Mouse (Mus musculus) embryonic facial prominence, embryonic 12.5 days (tissue): ENCODE measurements at regions not wholly inside any gene's neighbourhood (a gene's known extent, or its start where the extent isn't known, plus 50 kb on each side); places are given as distances from the start of the nearest gene placed in this dataset.

Source experiments
- ATAC-seq: fragments of 200-750 bp; cut with Nextera tagmentation; 2 replicates; pipeline ENCODE4 v1.8.0; 2017; ENCODE audit not compliant: insufficient number of reproducible peaks, insufficient read depth, low FRiP score, low TSS enrichment
- H3K27ac ChIP-seq: fragments of 300-500 bp; sonication (generic); 2 replicates; pipeline ENCODE4 v1.5.1; 2016; ENCODE audit warnings: mild to moderate bottlenecking
- H3K27me3 ChIP-seq: fragments of 300-500 bp; sonication (generic); 2 replicates; pipeline ENCODE4 v1.6.1; 2016; ENCODE audit warnings: mild to moderate bottlenecking, moderate library complexity
- H3K36me3 ChIP-seq: fragments of 300-500 bp; sonication (generic); 2 replicates; pipeline ENCODE4 v1.6.1; 2016; ENCODE audit warnings: mild to moderate bottlenecking
- H3K4me1 ChIP-seq: fragments of 300-500 bp; sonication (generic); 2 replicates; pipeline ENCODE4 v1.6.1; 2016
- H3K4me2 ChIP-seq: fragments of 300-500 bp; sonication (generic); replicated peaks from 2 replicates; pipeline ENCODE4 v1.6.1; 2016; ENCODE audit warnings: mild to moderate bottlenecking, moderate library complexity
- H3K4me3 ChIP-seq: fragments of 300-500 bp; sonication (generic); 2 replicates; pipeline ENCODE4 v1.5.1; 2016; ENCODE audit warnings: mild to moderate bottlenecking
- H3K9ac ChIP-seq: fragments of 300-500 bp; sonication (generic); 2 replicates; pipeline ENCODE4 v1.6.1; 2016; ENCODE audit warnings: mild to moderate bottlenecking, moderate library complexity
- H3K9me3 ChIP-seq: fragments of 300-500 bp; sonication (generic); 2 replicates; pipeline ENCODE4 v1.6.1; 2016; ENCODE audit warnings: mild to moderate bottlenecking, moderate library complexity
- WGBS: fragments of 180-500 bp; shearing (Covaris S2); methylation state at CpG from one replicate; pipeline ENCODE4 v1.1.7; 2016; 5-methylcytosine and 5-hydroxymethylcytosine counted together

- Histone ChIP-seq H3K36me3 (no peaks in the 10 kb centered on the region), H3K9ac (no peak overlapping the region), H3K27ac (no peak overlapping the region), H3K9me3 (no peaks in the 10 kb centered on the region), H3K27me3 (no peaks in the 10 kb centered on the region), H3K4me1 (no peaks in the 10 kb centered on the region; the same call in 1 of the 2 replicates), H3K4me2 (no peak overlapping the region), H3K4me3 (no peak overlapping the region)
- no peak for ATAC-seq
- 89% methylated on average over 2 of the region's 2 CpGs for WGBS
Measured at GRCm38 (mm10) chr14:74112603-74113002, 451.6 kb downstream of the Gm21750 start.

- no peaks in the 10 kb centered on the region for H3K9me3 ChIP-seq
- no peak overlapping the region for H3K27ac ChIP-seq
- no peaks in the 10 kb centered on the region for H3K36me3 ChIP-seq
- no peak overlapping the region for H3K9ac ChIP-seq
- ATAC-seq: no peak
- no peaks in the 10 kb centered on the region for H3K27me3 ChIP-seq
- H3K4me2 ChIP-seq: no peak overlapping the region
- 58% methylated on average over 5 of the region's 5 CpGs for WGBS
- no peak overlapping the region for H3K4me3 ChIP-seq
- H3K4me1 ChIP-seq: no peaks in the 10 kb centered on the region; the same call in 1 of the 2 replicates
Measured at GRCm38 (mm10) chr14:74113116-74113515, 452.1 kb downstream of the Gm21750 start.

DNA sequence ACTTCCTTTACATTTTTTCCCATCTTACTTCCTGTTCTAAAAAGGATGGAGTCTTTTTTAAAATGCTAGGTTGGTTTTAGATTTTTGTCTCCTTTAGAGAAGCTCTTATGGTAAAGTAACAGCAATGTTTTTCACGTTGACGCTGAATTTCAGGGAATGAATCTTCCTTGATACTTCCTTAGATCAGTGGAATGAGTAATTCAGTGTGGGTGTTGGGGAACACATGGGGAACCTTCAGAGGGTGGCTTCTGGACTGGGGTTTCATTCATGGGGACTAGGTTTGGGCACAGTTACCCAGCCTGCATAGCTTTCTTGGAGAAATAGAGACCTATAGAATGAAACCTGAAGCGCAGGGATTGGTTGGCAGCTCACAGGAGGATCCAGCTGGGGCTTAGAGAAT is 452.5 kb downstream of the Gm21750 start:
- ATAC-seq: no peak
- no peak overlapping the region for H3K9ac ChIP-seq
- 75% methylated on average over 3 of the region's 3 CpGs for WGBS

GRCm38 (mm10) chr14:74117686-74118085 is 456.7 kb downstream of the Gm21750 start:
- no peak overlapping the region for H3K4me2 ChIP-seq
- H3K9me3 ChIP-seq: no peaks in the 10 kb centered on the region
- no peaks in the 10 kb centered on the region for H3K27me3 ChIP-seq
- WGBS: 78% methylated on average over 2 of the region's 2 CpGs
- H3K4me1 ChIP-seq: no peaks in the 10 kb centered on the region; the same call in 1 of the 2 replicates
- no peak overlapping the region for H3K9ac ChIP-seq
- no peak overlapping the region for H3K27ac ChIP-seq
- H3K36me3 ChIP-seq: no peaks in the 10 kb centered on the region
- no peak for ATAC-seq
- no peak overlapping the region for H3K4me3 ChIP-seq

More for the DNA sequence above, 452.5 kb downstream of the Gm21750 start:
- Histone ChIP-seq H3K4me2 (no peak overlapping the region), H3K27me3 (no peaks in the 10 kb centered on the region), H3K4me1 (no peaks in the 10 kb centered on the region; the same call in 1 of the 2 replicates), H3K9me3 (no peaks in the 10 kb centered on the region), H3K36me3 (no peaks in the 10 kb centered on the region), H3K4me3 (no peak overlapping the region), H3K27ac (no peak overlapping the region)

GRCm38 (mm10) chr14:74145202-74145700 is 484.2 kb downstream of the Gm21750 start:
- ATAC-seq: no peak
- no peaks in the 10 kb centered on the region for H3K36me3 ChIP-seq
- no peak overlapping the region for H3K4me3 ChIP-seq
- no peak overlapping the region for H3K27ac ChIP-seq
- H3K4me1 ChIP-seq: no peaks in the 10 kb centered on the region
- H3K9ac ChIP-seq: no peak overlapping the region
- WGBS: 83% methylated on average over 4 of the region's 4 CpGs
- H3K9me3 ChIP-seq: no peaks in the 10 kb centered on the region
- no peaks in the 10 kb centered on the region for H3K27me3 ChIP-seq
- no peak overlapping the region for H3K4me2 ChIP-seq

DNA sequence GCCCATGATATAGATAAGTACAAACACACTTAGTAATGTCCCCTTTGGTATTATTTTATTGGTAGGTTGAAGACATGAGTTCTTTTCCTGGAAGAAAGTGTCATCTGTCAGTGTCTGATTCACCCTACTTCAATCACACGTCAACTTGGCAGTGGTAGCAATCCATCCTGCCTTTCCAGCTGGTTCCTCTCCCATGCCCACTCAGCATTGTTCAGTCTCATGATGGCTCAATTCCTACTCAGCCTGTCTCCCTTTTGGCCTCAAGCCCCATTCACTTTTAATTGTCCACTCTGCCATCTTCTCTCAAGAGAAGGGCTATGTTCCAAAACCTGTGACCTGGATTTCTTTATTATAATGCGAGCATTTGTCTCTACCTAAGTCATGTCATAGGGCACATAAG is 474.4 kb upstream of the Htr2a start:
- H3K4me3 ChIP-seq: no peak overlapping the region
- H3K27me3 ChIP-seq: no peaks in the 10 kb centered on the region
- no peak overlapping the region for H3K27ac ChIP-seq
- H3K4me1 ChIP-seq: no peaks in the 10 kb centered on the region
- no peak overlapping the region for H3K4me2 ChIP-seq
- no peak for ATAC-seq
- H3K9ac ChIP-seq: no peak overlapping the region
- WGBS: 74% methylated on average over 2 of the region's 2 CpGs
- no peaks in the 10 kb centered on the region for H3K9me3 ChIP-seq
- H3K36me3 ChIP-seq: no peaks in the 10 kb centered on the region

DNA sequence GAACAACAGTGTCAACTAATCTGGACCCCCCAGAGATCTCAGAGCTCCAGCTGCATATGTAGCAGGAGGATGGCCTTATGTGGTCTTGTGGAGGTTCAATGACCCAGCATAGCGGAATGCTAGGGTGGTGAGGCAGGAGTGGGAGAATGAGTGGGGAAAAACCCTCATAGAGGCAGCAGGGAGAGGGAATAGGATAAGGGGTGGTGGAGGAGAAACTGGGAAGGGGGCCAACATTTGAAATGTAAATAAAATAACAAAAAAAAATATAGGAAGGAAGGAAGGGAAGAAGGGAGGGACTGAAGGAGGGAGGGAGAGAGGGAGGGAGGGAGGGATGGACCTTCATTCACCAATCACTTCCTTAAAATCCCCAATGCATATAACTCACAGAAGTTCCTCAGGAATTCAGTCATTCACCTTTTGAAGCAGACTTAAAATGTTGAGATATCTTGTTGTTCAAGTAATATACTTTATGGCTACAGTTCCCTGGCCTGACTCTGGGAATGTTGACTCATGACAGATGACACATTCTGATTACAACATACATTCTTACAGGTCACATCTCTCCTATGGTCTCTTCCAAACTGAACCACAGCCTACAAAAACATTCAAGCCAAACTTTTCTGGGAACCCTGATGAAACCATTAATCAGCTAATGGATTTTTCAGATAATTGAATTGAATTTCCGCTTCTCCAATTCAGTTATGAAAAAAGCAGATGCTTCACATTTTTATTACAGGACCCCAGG is 471.3 kb upstream of the Htr2a start:
- Histone ChIP-seq H3K9ac (no peak overlapping the region), H3K9me3 (no peaks in the 10 kb centered on the region), H3K4me2 (no peak overlapping the region), H3K4me3 (no peak overlapping the region), H3K4me1 (no peaks in the 10 kb centered on the region), H3K36me3 (no peaks in the 10 kb centered on the region), H3K27ac (no peak overlapping the region), H3K27me3 (no peaks in the 10 kb centered on the region)
- WGBS: 75% methylated on average over 2 of the region's 2 CpGs
- ATAC-seq: no peak

DNA sequence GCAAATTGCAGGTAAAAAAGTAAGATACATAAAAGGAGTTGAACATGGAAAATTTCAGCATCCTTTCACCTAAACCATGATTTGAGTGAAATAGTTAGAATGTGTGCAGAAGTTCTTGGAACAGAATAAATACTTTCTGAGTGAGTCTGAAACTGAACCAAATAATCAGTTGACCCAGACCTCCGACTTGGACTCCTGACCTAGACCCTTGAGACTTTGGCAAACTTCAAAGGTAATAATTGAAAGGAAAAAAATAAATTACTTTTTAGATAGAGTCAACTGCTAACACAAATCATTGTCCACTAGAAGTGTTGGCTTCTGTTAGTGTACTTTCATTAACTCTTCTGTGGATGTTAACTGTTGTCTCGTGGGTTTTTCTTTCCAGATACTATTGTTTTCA is 460.6 kb upstream of the Htr2a start:
- 80% methylated on average over 2 of the region's 2 CpGs for WGBS
- Histone ChIP-seq H3K9me3 (no peaks in the 10 kb centered on the region), H3K27ac (no peak overlapping the region), H3K9ac (no peak overlapping the region), H3K4me1 (no peaks in the 10 kb centered on the region), H3K27me3 (no peaks in the 10 kb centered on the region), H3K36me3 (no peaks in the 10 kb centered on the region), H3K4me3 (no peak overlapping the region), H3K4me2 (no peak overlapping the region)
- no peak for ATAC-seq

DNA sequence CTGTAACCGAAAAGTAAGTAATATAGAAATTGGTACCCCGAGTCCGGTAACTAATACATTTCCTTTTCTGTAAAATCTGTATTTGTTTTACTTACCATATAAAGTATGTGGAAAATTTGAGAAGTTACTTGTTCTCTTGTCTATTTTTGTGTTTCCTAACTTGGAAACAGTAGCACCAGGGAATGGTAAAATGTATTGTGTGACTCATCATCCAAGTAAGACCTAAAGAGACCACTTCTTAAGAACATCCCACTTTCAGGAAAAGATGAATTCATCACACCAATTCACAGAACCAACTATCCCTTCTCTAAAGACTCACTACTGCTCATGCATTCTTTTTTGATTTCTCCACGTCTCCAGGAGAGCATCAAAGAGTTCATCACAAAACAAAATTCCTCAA is 457.6 kb upstream of the Htr2a start:
- 85% methylated on average over 4 of the region's 4 CpGs for whole genome bisulfite sequencing
- ATAC-seq: no peak
- Histone ChIP-seq H3K9ac (no peak overlapping the region), H3K27ac (no peak overlapping the region), H3K4me1 (no peaks in the 10 kb centered on the region), H3K9me3 (no peaks in the 10 kb centered on the region), H3K4me2 (no peak overlapping the region), H3K36me3 (no peaks in the 10 kb centered on the region), H3K27me3 (no peaks in the 10 kb centered on the region), H3K4me3 (no peak overlapping the region)

DNA sequence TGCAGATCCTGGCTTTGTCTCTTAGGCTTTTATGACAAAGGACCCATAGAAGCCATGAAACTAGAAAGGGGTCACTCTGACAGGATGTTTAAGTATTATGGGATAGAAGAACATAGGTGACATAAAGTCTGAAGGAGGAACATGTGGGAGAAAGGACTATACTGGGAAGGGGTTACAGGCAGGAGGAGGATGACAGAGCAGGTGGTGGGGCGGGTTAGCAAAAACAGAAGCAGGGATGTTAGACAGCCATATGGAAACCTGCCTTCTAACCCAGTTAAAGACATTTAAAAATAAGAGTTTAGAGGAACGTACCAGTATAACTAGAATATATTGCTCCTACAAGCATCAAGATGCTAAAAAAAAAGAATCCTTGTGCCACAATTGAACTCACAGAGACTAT is 438.9 kb upstream of the Htr2a start:
- H3K27ac ChIP-seq: no peak overlapping the region
- no peaks in the 10 kb centered on the region for H3K27me3 ChIP-seq
- H3K9me3 ChIP-seq: no peaks in the 10 kb centered on the region
- H3K4me2 ChIP-seq: no peak overlapping the region
- 84% methylated on average over 2 of the region's 2 CpGs for WGBS
- H3K4me3 ChIP-seq: no peak overlapping the region
- H3K36me3 ChIP-seq: no peaks in the 10 kb centered on the region
- no peak overlapping the region for H3K9ac ChIP-seq
- no peaks in the 10 kb centered on the region for H3K4me1 ChIP-seq
- no peak for ATAC-seq

GRCm38 (mm10) chr14:74205011-74205410 is 435.6 kb upstream of the Htr2a start:
- Histone ChIP-seq H3K4me1 (no peaks in the 10 kb centered on the region), H3K4me3 (no peak overlapping the region), H3K4me2 (no peak overlapping the region), H3K27ac (no peak overlapping the region), H3K9ac (no peak overlapping the region), H3K9me3 (no peaks in the 10 kb centered on the region), H3K27me3 (no peaks in the 10 kb centered on the region), H3K36me3 (no peaks in the 10 kb centered on the region)
- WGBS: 71% methylated on average over 1 of the region's 1 CpGs
- ATAC-seq: no peak

GRCm38 (mm10) chr14:74217914-74218446 is 422.7 kb upstream of the Htr2a start:
- Histone ChIP-seq H3K36me3 (no peaks in the 10 kb centered on the region), H3K4me2 (no peak overlapping the region), H3K9me3 (no peaks in the 10 kb centered on the region), H3K9ac (no peak overlapping the region), H3K27me3 (no peaks in the 10 kb centered on the region), H3K4me3 (no peak overlapping the region), H3K27ac (no peak overlapping the region), H3K4me1 (no peaks in the 10 kb centered on the region)
- WGBS: 73% methylated on average over 2 of the region's 2 CpGs
- no peak for ATAC-seq
